Mouse (Mus musculus) limb, embryonic 12.5 days (tissue): ENCODE measurements around the gene Btbd6. TPM values are rescaled to one million over a fixed set of nuclear protein-coding genes. Genes with fewer than 3 reads are reported as not detected.
A peak's percentile ranks its signal among the peaks of the same experiment; 100 is the strongest.

Source experiments
- ATAC-seq: fragments of 200-750 bp; cut with Nextera tagmentation; 2 replicates; pipeline ENCODE4 v1.8.0; 2017; ENCODE audit warnings: low read depth, moderate TSS enrichment; ENCODE audit not compliant: insufficient number of reproducible peaks, insufficient read depth, low FRiP score, low TSS enrichment
- H3K27ac ChIP-seq: fragments of 300-500 bp; sonication (generic); 2 replicates; pipeline ENCODE4 v1.5.1; 2016; ENCODE audit warnings: mild to moderate bottlenecking, moderate library complexity
- H3K27me3 ChIP-seq: fragments of 300-500 bp; sonication (generic); 2 replicates; pipeline ENCODE4 v1.6.1; 2016; ENCODE audit warnings: mild to moderate bottlenecking, moderate library complexity
- H3K36me3 ChIP-seq: fragments of 300-500 bp; sonication (generic); 2 replicates; pipeline ENCODE4 v1.6.1; 2016; ENCODE audit warnings: mild to moderate bottlenecking, moderate library complexity
- H3K4me1 ChIP-seq: fragments of 300-500 bp; sonication (generic); replicated peaks from 2 replicates; pipeline ENCODE4 v1.6.1; 2016
- H3K4me2 ChIP-seq: fragments of 300-500 bp; sonication (generic); 2 replicates; pipeline ENCODE4 v1.6.1; 2016; ENCODE audit warnings: mild to moderate bottlenecking, moderate library complexity
- H3K4me3 ChIP-seq: fragments of 300-500 bp; sonication (generic); replicated peaks from 2 replicates; pipeline ENCODE4 v1.5.1; 2016; ENCODE audit warnings: mild to moderate bottlenecking
- H3K9ac ChIP-seq: fragments of 300-500 bp; sonication (generic); replicated peaks from 2 replicates; pipeline ENCODE4 v1.6.1; 2016; ENCODE audit warnings: mild to moderate bottlenecking, moderate library complexity
- H3K9me3 ChIP-seq: fragments of 300-500 bp; sonication (generic); 2 replicates; pipeline ENCODE4 v1.6.1; 2016; ENCODE audit warnings: mild to moderate bottlenecking, moderate library complexity
- WGBS: fragments of 180-500 bp; shearing (Covaris S2); methylation state at CpG from one replicate; pipeline ENCODE4 v1.1.7; 2016; 5-methylcytosine and 5-hydroxymethylcytosine counted together
- polyA plus RNA-seq: library from polyadenylated mRNA; unstranded; fragments of >200 nt; fragmentation: Nextera tagmentation; extraction: Ambion mirVana; gene quantifications from 2 replicates; pipeline ENCODE4 v1.2.1, GENCODE M21; 2016

Gene Btbd6
- 25.7 and 29.1 TPM in 2 replicates for polyA plus RNA-seq

DNA sequence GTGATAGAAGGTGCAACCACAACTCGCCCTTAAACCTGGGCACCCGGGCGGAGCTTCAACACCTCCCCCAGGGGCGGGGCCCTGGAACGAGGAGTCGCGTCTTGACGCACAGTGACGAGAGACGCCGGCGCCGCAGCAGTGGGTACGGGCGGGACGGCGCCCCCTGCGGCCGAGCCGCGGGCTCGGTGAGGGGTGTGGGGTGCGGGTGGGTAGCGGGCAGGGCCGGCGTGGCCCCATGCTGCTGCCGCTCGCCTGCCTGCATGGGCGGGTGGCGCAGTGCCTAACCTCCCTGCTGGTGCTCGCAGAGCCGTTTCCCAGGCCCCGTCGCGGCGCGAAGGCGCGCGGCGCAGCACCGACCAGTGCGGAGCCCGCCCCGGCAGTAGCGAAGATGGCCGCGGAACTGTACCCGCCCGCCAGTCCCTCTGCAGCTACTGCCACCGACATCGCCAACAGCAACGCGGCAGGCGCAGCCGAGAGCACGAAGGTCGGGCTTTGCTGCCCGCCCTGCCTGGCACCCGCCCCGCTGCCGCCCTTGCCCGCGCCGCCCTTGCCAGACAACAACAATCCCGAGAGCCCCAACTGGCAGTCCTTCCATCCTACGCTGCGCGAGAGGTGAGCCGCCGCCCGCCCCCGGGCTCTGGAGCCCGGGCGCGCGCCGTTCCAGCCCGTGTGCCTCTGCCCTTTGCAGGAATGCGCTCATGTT, at the start of gene Btbd6:
Gene Btbd6 (plus strand): TSS at position 112 of the 703 bp plus-strand sequence.
- Histone ChIP-seq H3K4me2 (peak within 1 kb of the TSS; percentile 79), H3K9ac (peak within 1 kb of the TSS; percentile 89), H3K4me1 (peaks cover 14% of the 10 kb centered on the region), H3K9me3 (no peaks in the 10 kb centered on the region), H3K4me3 (peak within 1 kb of the TSS; percentile 69), H3K36me3 (peaks cover 79% of the 10 kb centered on the region), H3K27me3 (no peaks in the 10 kb centered on the region), H3K27ac (peak within 1 kb of the TSS; percentile 90)
- WGBS: under 1% methylated on average over 80 of the region's 80 CpGs
- peak; percentile 89 for ATAC-seq

DNA sequence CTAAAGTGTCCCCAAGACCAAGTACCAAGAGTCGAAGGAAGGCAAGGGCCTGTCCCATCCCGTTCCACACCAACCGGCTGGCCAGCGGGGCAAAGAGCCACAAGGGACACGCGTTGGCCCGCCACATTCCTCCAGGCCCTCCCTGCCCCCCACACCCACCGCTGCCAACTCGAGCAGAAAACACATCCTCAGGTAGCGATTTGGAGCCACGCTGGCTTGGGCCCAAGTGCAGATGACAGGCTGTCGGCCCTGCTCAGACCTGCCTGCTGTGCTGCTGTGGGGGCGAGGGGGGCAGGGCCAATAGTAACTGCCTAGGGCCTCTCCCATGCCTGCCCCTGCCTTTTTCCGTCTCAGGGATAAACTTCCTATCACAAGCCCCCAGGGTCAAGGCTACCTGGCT, 49.0 kb upstream of the Btbd6 start:
- Histone ChIP-seq H3K9me3 (no peaks in the 10 kb centered on the region), H3K4me1 (peaks cover 38% of the 10 kb centered on the region), H3K27me3 (peaks cover 75% of the 10 kb centered on the region), H3K4me2 (peak overlapping the region; percentile 92), H3K27ac (no peak overlapping the region), H3K4me3 (no peak overlapping the region), H3K9ac (no peak overlapping the region; the same call in 1 of the 2 replicates), H3K36me3 (no peaks in the 10 kb centered on the region)
- 55% methylated on average over 14 of the region's 14 CpGs for WGBS
- no peak for ATAC-seq

DNA sequence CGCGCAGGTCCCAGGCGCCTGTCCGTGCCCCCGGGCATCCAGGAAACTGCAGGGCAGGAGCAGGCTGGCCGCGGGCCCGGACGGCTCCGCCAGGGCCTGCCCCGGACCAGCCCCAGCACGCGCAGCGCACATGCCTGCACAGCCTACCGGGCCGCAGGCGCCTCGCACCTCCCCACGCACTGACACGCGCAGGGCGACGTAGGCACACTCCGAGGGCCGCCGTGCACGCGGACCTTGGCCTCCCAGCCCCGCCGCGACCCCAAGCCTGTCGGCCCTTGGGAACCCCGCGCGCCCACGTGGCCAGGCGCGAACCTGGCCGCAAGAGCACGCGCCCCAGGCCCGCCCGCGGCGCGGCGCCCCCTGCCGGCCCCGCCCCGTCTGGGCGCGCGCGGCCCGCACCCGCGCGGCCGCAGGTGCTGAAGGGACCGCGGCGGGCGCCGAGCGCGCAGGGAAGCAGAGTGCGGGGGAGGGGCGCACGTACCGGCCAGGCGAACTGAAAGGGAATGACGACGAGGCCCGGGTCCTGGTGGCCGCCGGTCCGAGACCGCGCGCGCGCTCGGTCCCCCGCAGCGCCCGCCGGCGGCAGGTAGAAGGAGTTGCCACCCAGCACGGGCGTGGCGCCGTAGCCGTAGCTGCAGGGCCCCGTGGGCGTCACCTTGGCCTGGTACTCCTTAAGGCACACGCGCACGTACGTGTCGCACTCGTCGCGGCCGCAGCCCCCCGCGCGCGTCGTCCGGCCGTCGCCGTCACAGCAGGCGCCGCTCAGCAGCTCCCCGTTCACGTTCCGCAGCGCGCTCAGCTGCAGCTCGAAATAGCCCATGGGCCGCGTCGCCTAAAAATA, 47.7 kb upstream of the Btbd6 start:
- 0 out of 2 replicates have a peak, but pooled peaks have one; percentile 32 for ATAC-seq

DNA sequence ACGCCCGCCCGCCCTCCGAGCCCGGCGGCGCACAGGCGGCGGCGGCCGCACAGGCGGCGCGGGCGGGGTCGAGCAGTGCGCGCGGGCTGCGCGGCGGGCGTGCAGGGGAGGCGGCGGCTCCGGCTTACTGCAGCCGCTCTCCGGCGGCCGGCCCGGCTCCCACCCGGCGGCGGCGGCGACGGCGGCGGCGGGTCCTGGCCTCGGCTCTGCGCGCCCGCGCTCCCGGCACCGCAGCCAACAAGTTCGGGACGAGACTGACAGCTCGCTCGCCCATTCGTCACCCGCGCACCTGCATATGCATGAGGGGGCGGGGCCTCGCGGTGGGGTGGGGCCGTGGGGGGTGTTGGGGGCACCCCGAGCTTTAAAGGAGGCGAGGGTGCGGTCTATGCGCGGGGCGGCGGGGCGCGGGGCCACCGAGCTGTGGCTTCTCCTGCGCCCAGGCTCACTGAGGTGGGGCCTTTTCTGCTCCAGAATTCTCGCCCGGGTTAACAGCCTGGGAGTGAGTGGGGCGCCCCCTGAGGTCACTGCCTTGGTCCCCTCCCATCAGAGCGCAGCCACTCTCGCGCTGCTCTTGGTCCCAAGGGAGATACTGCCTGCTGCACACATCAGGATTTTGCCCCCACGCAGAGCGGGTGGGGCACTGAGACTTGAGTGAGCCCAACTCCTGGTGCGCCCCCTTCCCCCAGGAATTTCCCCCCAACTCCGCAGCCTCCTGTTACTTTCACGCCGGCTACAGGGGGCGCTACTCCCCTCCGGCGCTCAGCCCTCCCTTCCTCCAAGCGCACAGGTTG, 46.5 kb upstream of the Btbd6 start, which contains the start of gene Jag2:
Gene Jag2 (minus strand): TSS at position 215 of the 791 bp plus-strand sequence.
- Histone ChIP-seq H3K9me3 (no peaks in the 10 kb centered on the region), H3K4me3 (peak within 1 kb of the TSS; percentile 58), H3K27me3 (peaks cover 73% of the 10 kb centered on the region), H3K27ac (0 out of 2 replicates have a peak within 1 kb of the TSS, but pooled peaks have one; percentile 12), H3K9ac (peak within 1 kb of the TSS; percentile 47), H3K4me2 (peak within 1 kb of the TSS; percentile 92), H3K4me1 (peaks cover 41% of the 10 kb centered on the region), H3K36me3 (no peaks in the 10 kb centered on the region)
- under 1% methylated on average over 77 of the region's 85 CpGs for WGBS
- 0 out of 2 replicates have a peak, but pooled peaks have one; percentile 28 for ATAC-seq

More for the DNA sequence above, 47.7 kb upstream of the Btbd6 start:
- Histone ChIP-seq H3K4me3 (peak overlapping the region; percentile 58), H3K36me3 (no peaks in the 10 kb centered on the region), H3K9me3 (no peaks in the 10 kb centered on the region), H3K4me2 (peak overlapping the region; percentile 92), H3K27me3 (peaks cover 79% of the 10 kb centered on the region), H3K9ac (peak overlapping the region; percentile 47), H3K27ac (0 out of 2 replicates have a peak overlapping the region, but pooled peaks have one; percentile 12), H3K4me1 (peaks cover 41% of the 10 kb centered on the region)
- 2% methylated on average over 123 of the region's 124 CpGs for WGBS

DNA sequence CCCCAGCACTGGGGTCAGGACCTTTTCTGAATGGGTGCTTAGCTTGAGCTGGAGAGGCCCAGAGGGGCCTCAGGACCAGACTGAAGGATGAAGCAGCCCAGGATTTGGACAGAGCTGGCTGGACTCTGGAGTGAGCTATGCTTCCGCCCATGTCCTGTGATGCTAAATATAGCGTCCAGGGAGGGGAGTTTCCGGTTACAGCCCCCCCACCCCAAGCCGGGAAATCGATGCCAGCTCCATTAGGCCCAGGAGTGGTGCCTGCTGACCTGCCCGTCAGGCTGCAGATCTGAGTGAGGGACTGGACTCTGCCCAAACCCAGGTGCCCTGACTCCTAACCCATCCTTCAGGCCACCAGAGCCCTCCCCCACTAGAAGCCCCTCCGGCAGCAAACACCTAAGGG, 43.6 kb upstream of the Btbd6 start:
- Histone ChIP-seq H3K4me3 (no peak overlapping the region), H3K9me3 (no peaks in the 10 kb centered on the region), H3K4me2 (no peak overlapping the region), H3K27ac (no peak overlapping the region), H3K9ac (no peak overlapping the region), H3K27me3 (peaks cover 48% of the 10 kb centered on the region), H3K36me3 (no peaks in the 10 kb centered on the region), H3K4me1 (peaks cover 35% of the 10 kb centered on the region)
- WGBS: 37% methylated on average over 7 of the region's 7 CpGs
- ATAC-seq: no peak

DNA sequence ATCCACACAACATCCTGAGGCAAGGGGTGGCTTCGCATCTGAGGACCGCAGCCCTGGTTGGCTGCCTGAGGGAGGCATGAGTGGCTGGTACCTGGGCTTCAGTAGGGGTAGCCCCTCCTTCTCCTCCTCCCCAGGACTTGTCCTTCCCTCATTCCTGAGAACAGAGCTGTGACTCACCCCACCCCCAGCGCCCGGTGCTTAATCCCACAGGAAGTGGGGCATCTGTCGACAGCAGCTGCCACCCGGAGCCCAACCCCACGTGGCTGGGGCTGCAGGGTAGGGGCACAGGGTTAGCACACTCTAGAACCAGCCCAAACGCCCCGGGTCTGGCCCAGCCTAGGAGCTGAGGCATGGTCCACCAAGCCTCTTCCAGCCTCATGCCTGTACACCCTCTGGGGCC, 38.4 kb upstream of the Btbd6 start:
- H3K4me3 ChIP-seq: no peak overlapping the region
- H3K27me3 ChIP-seq: no peaks in the 10 kb centered on the region
- WGBS: 27% methylated on average over 9 of the region's 9 CpGs
- peaks cover 34% of the 10 kb centered on the region for H3K4me1 ChIP-seq
- no peak overlapping the region for H3K27ac ChIP-seq
- H3K9me3 ChIP-seq: no peaks in the 10 kb centered on the region
- ATAC-seq: no peak; the same call in 1 of the 2 replicates
- H3K36me3 ChIP-seq: no peaks in the 10 kb centered on the region
- 0 out of 2 replicates have a peak overlapping the region, but pooled peaks have one; percentile 2 for H3K4me2 ChIP-seq
- H3K9ac ChIP-seq: peak overlapping the region; percentile 31; the same call in 1 of the 2 replicates

DNA sequence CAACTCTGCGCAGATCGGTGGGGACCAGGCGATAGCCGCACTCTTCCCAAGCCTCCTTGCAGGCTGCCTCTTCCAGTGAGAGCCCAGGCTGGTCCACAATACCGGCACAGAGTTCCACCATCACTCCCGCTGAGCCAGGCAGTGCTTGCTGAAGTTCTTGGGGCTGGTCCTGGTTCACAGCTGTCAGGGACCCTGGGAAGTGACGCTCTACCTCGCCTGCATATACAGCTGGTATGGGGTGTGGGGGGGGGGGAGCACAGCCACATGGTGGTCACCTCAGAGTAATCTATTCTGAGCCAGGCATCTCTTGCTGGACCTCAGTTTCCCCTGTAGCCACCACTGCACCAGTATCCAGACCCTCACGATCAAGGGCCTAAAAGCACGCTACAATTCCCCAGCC, 37.9 kb upstream of the Btbd6 start:
- Histone ChIP-seq H3K36me3 (no peaks in the 10 kb centered on the region), H3K4me3 (no peak overlapping the region), H3K9me3 (no peaks in the 10 kb centered on the region), H3K27ac (0 out of 2 replicates have a peak overlapping the region, but pooled peaks have one; percentile 29), H3K27me3 (no peaks in the 10 kb centered on the region), H3K9ac (peak overlapping the region; percentile 31; the same call in 1 of the 2 replicates), H3K4me1 (peaks cover 32% of the 10 kb centered on the region), H3K4me2 (0 out of 2 replicates have a peak overlapping the region, but pooled peaks have one; percentile 2)
- 70% methylated on average over 10 of the region's 10 CpGs for WGBS
- no peak for ATAC-seq

DNA sequence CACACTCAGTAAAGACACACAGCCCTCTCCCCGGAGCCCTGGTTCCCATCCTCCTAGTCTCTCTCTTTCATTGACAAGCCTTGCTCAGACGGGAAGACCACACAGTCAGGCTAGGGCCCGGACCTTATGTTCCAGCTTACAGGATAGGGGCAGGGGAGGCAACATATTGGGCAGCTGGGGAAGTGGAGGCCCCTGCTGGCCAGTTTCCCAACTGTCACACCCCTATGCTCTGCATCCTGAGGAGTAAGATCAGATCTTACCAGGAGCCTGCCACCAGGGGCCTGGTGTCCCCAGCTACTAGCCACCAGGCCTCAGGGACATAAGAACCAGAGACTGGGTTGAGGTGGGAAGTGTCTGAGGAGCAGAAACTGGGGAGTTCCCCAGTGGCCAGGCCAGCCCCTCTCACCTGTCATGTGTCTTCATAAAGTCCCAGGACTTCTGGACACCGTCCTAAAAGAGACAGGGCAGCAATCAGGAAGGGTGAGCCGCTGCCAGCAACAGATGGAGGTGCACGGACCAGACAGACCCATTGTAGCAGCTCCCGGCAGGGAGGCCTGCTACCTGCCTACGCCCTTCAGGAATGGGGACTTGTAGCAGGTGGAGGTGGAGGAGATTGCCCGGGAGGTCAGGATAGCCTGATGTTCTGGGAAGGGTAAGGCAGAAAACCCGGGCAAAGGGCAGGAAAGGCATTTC, 37.3 kb upstream of the Btbd6 start:
- Histone ChIP-seq H3K4me2 (no peak overlapping the region), H3K27ac (no peak overlapping the region), H3K27me3 (no peaks in the 10 kb centered on the region), H3K4me3 (no peak overlapping the region), H3K4me1 (peaks cover 32% of the 10 kb centered on the region), H3K9me3 (no peaks in the 10 kb centered on the region), H3K9ac (no peak overlapping the region), H3K36me3 (no peaks in the 10 kb centered on the region)
- no peak for ATAC-seq
- 60% methylated on average over 10 of the region's 10 CpGs for WGBS

DNA sequence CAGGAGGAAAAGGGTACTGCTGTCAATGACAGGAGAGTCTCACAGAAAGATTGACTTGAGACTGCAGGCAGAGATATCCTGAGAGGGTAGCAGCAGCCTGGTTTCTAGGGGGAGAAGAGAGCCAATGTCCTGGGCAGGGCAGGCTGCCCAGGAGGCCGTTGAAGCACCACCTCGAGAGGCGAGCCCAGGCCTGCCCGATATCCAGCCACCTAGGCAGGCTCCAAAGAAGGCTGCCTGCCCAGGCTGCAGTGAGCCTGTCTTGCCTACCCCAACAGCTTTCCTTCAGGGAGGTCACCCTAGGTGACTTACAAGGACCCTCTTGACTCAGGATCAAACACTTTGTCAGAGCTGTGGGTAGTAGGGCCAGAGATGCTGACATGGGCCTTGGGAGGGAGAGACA, 36.0 kb upstream of the Btbd6 start:
- Histone ChIP-seq H3K4me3 (no peak overlapping the region), H3K9ac (no peak overlapping the region), H3K4me1 (peaks cover 32% of the 10 kb centered on the region), H3K4me2 (no peak overlapping the region), H3K36me3 (no peaks in the 10 kb centered on the region), H3K27me3 (no peaks in the 10 kb centered on the region), H3K9me3 (no peaks in the 10 kb centered on the region), H3K27ac (no peak overlapping the region)
- ATAC-seq: no peak
- 85% methylated on average over 4 of the region's 4 CpGs for WGBS

DNA sequence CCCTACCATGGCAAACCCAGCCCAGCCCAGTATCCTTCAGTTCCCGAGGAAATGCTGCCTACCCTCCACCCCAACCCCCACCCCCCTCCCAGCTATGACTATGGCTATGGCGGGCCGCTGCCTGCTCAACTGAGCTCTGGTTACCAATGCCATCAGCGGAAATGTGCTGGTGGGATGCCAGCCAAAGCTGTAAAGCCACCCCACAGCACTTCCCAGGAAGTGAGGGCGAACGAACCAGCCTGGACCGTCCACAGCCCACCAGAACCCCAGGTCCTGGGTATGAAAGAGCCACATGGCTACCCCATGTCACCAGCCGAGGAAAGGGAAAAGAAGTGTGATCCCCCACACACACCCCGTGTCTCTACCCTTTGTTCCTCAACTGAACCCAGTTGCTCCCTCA, 35.6 kb upstream of the Btbd6 start:
- 80% methylated on average over 9 of the region's 9 CpGs for WGBS
- no peaks in the 10 kb centered on the region for H3K9me3 ChIP-seq
- ATAC-seq: no peak
- no peak overlapping the region for H3K9ac ChIP-seq
- no peaks in the 10 kb centered on the region for H3K27me3 ChIP-seq
- peak overlapping the region; percentile 74; the same call in 1 of the 2 replicates for H3K4me3 ChIP-seq
- H3K36me3 ChIP-seq: no peaks in the 10 kb centered on the region
- H3K4me2 ChIP-seq: peak overlapping the region; percentile 74; the same call in 1 of the 2 replicates
- no peak overlapping the region for H3K27ac ChIP-seq
- H3K4me1 ChIP-seq: peaks cover 32% of the 10 kb centered on the region
